Mouse (Mus musculus) activated CD4-positive, CD25-positive, alpha-beta regulatory T cell (primary cell): ENCODE measurements around the gene Akna. TPM values are rescaled to one million over a fixed set of nuclear protein-coding genes. Genes with fewer than 3 reads are reported as not detected.

ENCODE experiments used
- polyA plus RNA-seq, 2 experiments: library from polyadenylated mRNA; unstranded; fragments of 100-300 nt; shearing (Covaris generic); gene quantifications; one replicate each; pipeline ENCODE4 v1.2.1; 2017

The Akna gene
- polyA plus RNA-seq, result 100 to 1,000 TPM; 167 to 278 TPM

DNA sequence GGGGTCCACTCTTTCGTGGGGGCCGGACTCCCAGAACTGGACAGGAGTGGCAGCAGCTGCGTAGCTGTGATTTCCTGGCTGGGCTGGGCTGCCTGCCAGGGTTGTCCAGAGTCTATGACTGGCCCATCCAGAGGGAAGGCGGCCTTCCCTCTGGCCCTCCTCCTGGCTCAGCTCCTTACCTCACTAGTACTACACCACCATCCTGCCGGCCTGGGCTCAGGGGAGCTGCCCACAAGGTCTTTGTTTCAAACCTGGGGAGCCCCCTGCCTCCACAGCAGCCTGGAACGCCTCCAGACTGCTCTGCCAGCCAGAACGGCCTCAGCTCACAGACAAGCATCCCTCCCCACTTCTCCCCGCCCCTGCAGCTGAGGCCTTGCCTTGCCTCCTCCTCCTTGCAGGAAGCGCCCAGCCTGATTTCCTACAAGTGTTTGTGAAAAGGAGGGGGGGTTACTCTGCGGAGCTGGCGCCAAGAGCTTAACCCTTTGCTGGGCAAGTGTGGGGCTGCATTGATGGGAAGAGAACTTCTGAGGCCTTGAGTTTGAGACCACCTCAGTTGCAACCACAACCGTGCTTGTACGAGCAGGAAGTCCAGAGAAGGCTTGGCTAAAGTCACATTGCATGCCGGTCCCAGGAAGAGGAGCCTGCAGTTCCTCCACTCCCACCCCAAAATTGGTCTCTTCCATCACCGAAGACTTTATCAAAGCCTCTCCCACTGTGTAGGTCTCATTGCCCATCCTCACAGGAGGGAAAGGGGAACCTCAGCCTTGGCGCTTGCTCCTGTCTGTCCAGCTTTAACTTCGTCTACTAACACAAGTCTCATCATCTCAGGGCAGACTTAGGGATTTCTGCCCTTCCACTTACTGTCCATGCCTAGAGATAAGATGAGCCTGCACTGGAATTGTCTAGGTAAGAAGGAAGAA, at the start of gene Akna:
TSS of gene Akna (minus strand) at position 315 of the 920 bp plus-strand sequence.

DNA sequence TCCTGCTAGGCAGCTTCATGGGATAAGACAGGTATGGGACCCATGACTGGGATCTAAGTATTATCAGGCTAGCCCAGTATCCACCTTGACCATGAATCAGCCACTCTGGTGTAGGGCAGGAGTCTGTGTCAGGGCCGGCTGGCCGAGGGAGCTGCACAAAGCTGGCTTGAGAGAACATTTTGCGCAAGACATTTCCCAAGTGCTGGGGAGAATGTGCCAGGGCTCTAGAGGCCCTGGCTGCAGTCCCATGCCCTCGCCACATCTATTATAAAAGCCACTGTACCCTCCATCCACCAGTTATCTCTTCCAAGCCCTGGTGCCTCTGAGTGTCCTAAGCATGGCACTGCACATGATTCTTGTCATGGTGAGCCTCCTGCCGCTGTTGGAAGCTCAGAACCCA, 41.0 kb downstream of the Akna start, which contains the start of gene Orm2:
TSS of gene Orm2 (plus strand) at position 300 of the 400 bp plus-strand sequence.

DNA sequence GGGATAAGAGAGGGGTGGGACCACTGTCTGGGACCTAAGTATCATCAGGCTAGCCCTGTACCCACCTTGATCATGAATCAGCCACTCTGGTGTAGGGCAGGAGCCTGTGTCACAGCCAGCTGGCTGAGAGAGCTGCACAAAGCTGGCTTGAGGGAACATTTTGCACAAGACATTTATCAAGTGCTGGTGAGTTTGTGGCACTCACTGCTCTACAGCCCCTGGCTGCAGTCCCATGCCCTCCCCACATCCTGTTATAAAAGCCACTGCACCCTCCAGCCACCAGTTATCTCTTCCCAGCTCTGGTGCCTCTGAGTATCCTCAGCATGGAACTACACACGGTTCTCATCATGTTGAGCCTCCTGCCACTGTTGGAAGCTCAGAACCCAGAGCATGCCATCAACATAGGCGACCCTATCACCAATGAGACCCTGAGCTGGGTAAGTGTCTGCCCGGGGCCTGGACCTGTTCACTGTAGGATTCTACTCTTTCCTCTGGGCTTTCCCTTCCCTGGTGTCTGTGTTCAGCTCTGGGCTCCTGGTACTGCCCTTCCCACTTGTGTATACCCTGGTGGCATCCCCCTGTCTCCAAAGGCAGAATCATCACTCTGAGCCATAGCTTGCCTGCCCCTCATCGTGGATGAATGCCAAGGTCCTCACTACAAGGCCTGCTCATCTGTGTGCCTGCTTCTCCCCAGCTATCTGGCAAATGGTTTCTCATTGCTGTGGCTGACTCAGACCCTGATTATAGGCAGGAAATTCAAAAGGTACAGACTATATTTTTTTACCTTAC, 47.1 kb downstream of the Akna start, which contains the start of gene Orm3:
TSS of gene Orm3 (plus strand) at position 286 of the 789 bp plus-strand sequence.

DNA sequence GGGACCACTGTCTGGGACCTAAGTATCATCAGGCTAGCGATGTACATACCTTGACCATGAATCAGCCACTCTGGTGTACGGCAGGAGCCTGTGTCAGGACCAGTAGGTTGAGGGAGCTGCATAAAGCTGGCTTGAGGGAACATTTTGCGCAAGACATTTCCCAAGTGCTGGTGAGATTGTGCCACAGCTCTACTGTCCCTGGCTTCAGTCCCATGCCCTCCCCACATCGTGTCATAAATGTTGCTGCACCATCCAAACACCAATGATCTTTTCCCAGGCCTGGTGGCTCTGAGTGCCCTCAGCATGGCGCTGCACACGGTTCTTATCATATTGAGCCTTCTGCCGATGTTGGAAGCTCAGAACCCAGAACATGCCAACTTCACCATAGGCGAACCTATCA, 58.9 kb downstream of the Akna start, which contains the start of gene Orm1:
TSS of gene Orm1 (plus strand) at position 266 of the 400 bp plus-strand sequence.

Other genes with a start within 250 kb of the Akna start
- gene Ambp, start 248.6 kb downstream of the Akna start, polyA plus RNA-seq, result not detected
- gene Kif12, start 231.2 kb downstream of the Akna start, polyA plus RNA-seq, result under 1 TPM in 1 of 2 experiments, not detected in 1; 0.07 TPM
- under 1 TPM; 0.39 to 0.43 TPM for gene Col27a1, start 189.3 kb downstream of the Akna start, polyA plus RNA-seq
- gene Orm1, start 58.8 kb downstream of the Akna start, polyA plus RNA-seq, result not detected
- gene Orm3, start 47.2 kb downstream of the Akna start, polyA plus RNA-seq, result under 1 TPM in 1 of 2 experiments, not detected in 1; 0.23 TPM
- gene Orm2, start 40.9 kb downstream of the Akna start, polyA plus RNA-seq, result under 1 TPM; 0.38 to 0.49 TPM
- gene Whrn, start 92.6 kb upstream of the Akna start, polyA plus RNA-seq, result 10 to 100 TPM in 1 of 2 experiments, 1 to 10 TPM in 1; 7.9 to 10.3 TPM
- gene Atp6v1g1, start 141.4 kb upstream of the Akna start, polyA plus RNA-seq, result 100 to 1,000 TPM; 128 to 143 TPM
- 10 to 100 TPM; 22.2 to 25.0 TPM for gene Tmem268, start 155.4 kb upstream of the Akna start, polyA plus RNA-seq
- not detected for gene Gm11213, start 201.9 kb upstream of the Akna start, polyA plus RNA-seq
- not detected for gene Tex48, start 219.1 kb upstream of the Akna start, polyA plus RNA-seq